Mouse (Mus musculus): Measurements from ENCODE around the gene Foxn3.

DNA sequence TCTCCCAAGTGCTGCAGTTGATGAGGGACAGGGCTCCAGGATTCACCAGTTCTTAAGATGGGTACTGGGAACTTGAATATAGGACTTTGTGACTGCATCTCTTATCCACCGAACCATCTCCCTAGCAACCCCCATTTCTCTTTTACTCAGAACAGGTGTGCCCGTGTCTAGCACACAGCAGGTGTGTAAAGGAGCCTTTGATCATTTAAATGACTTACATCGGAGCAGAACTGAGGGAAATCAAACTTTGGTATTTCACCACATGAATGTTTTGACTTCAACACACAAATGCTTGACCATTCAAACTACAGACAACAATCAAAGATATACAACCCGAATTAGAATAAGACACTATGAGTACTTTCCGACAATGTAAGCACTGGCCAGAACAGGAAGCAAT, 204.7 kb downstream of the Foxn3 start:
- TF ChIP-seq TCF12 (IDR thresholded peaks at IDR 0.05; ENCODE audit: insufficient read depth, poor library complexity, severe bottlenecking) (no peak), USF1 (IDR thresholded peaks at IDR 0.05; ENCODE audit: low read depth) (no peak), POLR2A (IDR thresholded peaks at IDR 0.05; ENCODE audit: insufficient read length, low read depth) (no peak), MYOG (IDR thresholded peaks at IDR 0.05; ENCODE audit: control insufficient read depth in 1 of 3, insufficient read depth in 1 of 3, insufficient read length in 2 of 3, low read depth in 2 of 3) (no peak), E2F4 (IDR thresholded peaks at IDR 0.05; ENCODE audit: insufficient read depth) (no peak)

All from myocyte (in vitro differentiated cells).